Mouse (Mus musculus): Measurements from ENCODE around the gene Lair1.

DNA sequence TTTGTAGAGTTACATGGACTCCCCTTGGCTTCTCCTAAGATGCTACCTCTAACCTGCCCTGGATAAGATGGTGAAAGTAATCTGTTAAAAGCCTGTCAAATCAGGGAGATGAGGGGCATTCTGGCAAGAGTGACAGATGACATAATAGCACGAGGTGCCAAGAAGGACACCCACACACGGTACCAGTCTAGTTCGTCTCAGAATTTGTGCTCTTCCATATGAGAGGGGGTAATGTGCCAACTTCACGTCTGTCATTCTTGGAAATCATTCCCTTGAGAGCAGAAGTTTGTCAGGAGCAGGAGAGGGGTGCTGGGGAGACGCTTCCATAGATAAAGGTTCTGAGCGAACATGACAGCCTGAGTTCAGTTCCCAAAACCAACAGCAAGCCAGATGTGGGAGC, 21.2 kb upstream of the Lair1 start:
- TF ChIP-seq POLR2A (IDR thresholded peaks at IDR 0.05; ENCODE audit: borderline replicate concordance, extremely low read depth, low read depth, low read length) = no peak
- TF ChIP-seq CTCF (IDR thresholded peaks at IDR 0.05; ENCODE audit: insufficient read depth, low read length) = no peak

Measured in lung, adult 2 months (tissue).